Mouse (Mus musculus) mature B cell (primary cell): ENCODE results near the gene Pdha2.

Experiments used
- in situ Hi-C: fragments of 300-500 bp; cut with MboI; formaldehyde crosslinking; loops from 2 replicates; pipeline ENCODE4 v1.14.3; 2019

Gene Pdha2

DNA sequence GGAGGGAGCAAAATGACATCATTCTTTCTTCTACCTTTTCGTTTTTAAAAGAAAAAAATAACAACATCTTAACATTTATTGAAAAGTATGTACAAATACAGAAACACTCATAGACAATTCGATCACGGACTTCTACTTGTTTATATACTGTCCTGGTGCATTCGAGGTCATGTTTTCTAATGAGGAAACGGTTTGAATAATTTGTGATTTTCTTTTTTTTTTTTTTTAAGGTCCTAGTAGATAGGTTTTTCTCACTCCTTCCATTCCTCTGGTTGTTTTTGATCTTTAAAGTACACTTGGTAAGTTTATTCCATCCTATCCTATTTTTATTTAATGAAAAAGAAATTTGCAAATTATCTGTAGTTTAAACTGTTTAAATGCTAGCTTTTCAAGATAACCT lies at the start of gene Pdha2:
TSS of gene Pdha2 (minus strand) at position 101 of the 400 bp plus-strand sequence.
- in situ Hi-C loops: no loop called here

DNA sequence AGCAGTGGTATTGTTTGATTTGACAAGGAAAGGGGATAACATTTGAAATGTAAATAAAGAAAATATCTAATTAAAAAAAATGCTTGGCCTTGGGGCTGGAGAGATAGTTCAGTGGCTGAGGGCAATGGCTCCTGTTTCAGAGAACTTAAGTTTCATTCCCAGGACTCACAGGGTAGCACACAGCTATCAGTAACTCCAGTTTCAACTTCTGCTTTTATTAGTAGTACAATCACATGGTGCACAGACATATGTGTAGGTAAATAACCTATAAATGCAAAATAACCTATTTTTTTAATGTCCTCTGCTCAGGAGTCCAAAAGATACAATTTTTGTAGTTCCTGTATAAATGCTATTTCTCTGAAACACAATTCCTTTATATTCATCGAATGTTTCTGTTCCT lies 48.4 kb upstream of the Pdha2 start:
- in situ Hi-C loops: no loop called here

DNA sequence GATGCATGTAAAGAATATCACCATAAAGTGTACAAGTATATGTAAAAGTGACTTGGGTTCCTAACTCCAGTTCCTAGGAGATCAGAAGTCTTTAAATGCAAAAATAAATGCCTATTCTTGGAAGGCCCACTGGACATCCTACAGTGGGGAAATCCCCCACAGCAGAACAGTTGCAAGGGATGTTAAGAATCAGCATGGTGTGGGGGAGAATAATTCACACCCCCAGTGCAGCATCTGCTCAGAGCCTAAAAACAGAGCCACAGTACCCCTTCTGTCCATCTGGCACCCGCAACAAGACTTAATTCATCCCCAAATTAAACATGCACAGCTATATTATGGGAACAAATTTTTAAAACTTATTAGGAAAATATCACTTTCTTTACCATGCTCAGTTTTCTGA lies 39.3 kb upstream of the Pdha2 start:
- in situ Hi-C loops: no loop called here

DNA sequence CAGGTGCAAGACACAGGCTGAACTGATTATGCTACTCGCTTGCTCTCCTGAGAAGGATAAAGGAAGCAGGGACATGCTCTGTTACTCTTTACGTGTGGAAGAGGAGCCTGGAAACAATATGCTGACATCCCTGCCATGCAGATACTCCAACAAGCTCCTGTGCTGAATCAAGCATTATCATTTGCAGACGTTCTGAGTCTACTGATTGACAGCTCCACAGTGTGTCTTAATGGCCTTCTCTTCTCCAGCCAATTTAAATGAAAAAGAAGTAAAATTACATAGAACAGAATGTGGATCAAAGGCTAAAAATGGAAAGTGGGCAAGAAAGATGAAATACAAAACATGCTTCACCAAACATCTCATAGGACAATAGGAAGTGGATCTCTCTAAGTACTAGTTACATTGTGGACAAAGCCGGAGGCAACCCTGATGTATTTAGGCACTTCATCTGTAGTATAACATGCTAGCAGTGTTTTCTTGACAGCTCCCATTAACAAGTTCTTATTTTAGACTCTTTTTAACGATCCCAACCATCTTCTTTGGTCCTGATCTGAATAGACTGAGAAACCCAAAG lies 32.7 kb upstream of the Pdha2 start:
- in situ Hi-C loops: no loop called here

DNA sequence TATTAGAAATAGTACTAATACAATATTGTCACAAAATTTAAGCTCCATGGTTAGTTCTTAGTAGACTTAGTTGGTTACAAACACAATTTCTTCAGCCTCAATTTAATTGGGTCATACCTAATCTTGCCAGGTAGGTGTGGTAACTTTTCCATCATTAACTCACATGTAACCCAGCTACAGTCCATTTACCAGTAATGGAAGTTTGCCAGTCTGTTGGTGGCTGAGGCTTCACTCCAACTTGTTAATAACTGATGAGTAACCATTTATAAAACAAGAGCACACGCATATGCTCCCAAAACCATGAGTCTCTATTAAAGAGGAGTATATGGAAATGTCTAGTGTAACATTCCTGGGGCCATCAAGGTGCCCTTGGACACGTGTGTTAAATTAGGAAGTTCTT lies 25.9 kb upstream of the Pdha2 start:
- in situ Hi-C loops: no loop called here

DNA sequence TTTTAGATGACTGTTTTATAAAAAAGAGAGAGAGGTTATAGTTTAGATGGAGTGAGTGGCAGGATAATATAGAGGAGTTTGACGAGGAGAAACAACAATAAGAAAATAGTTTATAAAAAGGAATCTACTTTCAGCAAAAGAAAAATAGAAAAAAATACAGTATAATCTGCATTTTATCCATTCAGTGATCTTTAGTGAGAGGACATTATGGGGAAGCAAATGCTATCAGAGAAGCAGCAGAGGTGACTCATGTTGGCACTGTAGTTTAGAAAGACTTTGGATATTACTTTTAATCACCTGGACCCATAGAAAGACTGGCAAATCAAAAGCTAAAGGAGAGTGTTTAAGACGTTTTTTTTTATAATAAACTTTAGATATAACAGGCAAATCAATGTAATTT lies 17.0 kb upstream of the Pdha2 start:
- in situ Hi-C loops: no loop called here

DNA sequence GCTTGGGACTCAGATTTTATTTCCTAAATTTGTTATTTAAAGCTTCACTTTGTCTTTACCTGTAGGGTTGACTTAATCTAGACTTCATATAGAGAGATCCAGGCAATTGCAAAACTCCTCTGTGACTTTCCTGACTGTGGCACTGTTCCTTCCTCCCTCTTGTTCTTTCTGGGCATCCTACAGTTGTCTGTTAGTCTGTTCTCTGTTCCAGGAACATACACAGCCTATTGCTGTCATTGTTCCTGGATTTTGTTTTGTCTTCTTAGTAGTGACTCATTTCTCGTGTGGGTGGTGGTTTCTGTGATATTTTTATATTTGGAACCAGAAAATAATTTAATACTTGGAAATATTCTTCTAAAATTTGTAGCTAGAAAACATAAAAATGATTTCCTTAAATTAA lies 10.2 kb upstream of the Pdha2 start:
- in situ Hi-C loops: no loop called here

DNA sequence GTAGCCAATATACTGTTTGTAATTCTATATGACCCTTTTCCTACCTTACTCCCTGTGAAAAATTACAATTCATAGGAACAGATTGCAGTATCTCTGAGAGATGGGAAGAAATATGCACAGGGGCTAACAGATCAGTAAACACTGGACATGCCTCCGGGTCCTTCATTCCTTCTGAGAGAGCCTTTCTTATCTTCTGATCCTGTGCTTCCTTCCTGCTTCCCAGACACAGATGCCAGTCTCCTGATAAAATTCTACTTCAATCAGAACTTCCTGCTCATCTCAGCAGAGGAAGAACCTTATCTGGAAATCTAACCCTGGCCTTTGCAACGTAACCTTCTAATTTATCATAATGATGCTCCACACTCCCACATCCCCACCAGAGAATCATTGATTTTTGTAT lies 6.4 kb upstream of the Pdha2 start:
- in situ Hi-C loops: no loop called here

DNA sequence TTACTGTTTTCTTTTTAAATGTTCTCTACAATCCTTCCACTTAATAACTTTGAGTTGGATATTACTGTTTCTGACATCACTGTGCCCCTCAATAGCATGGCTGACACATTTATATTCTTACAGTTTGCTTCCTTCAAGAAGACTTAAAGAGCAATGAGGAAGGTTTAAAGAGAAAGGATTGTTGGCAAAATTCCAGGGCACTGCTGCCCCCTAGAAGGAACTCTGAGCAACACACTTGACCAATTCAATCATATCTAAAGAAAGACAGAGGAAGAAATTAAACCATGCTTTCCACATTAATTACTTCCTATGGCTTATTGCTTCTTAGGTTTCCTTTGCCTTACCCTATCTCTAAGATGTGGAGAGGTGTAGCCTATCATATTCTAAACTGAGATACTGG lies 4.8 kb upstream of the Pdha2 start:
- in situ Hi-C loops: no loop called here

DNA sequence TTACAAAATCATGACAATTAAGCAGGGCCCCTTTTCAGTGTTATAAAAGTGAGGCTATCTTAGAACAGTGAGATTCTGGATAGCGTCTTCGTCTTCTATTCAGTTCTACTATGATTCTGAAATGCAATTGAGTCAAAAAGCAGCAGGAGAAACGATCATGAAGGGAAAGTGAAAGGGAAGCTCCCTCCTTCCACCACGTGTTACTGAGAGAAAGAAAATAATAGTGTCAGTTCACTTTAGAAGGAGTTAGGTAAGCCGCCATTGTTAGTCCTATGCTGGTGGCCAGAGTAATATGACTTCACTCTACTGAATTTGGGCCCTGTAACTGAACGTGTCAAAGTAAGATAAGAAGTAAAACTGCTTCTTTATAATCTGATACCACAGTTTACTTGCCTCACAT lies 4.1 kb upstream of the Pdha2 start:
- in situ Hi-C loops: no loop called here

DNA sequence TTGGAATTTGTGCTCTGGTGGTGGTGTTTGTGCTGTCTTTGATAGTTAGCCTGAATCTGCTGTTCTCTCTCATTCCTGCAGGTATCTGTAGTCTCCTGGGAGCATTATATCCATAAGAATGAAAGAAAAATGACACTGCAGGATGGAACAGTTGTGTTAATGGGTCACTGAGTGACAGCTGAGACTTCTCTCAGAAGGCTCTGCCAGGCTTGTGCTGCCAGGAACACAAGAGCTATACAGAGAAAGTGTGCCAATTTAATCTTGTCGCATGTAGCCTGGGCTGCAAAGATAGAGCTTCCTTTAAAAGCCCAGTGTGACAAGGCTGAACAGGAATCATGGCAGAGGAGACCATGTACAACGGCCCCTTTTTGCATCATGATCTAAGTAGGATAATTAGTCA lies 2.6 kb upstream of the Pdha2 start:
- in situ Hi-C loops: no loop called here

DNA sequence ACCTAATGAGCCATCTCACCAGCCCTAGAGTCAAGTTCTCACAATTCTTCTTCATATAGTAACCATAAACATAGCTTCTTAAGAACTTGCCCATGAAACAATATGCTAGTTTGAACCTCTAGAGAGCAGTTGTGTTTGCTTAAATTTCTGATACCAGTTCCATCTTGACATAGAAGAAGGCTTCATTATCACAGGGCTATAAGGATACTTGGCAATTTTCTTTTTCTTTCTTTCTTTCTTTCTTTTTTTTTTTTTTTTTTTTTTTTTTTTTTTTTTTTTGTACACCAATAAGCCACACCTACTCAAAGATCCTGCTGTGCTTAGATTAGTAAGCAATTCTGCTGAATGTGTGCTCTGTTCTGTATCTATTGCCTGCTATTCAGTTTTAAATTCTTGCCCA lies 2.0 kb upstream of the Pdha2 start:
- in situ Hi-C loops: no loop called here

DNA sequence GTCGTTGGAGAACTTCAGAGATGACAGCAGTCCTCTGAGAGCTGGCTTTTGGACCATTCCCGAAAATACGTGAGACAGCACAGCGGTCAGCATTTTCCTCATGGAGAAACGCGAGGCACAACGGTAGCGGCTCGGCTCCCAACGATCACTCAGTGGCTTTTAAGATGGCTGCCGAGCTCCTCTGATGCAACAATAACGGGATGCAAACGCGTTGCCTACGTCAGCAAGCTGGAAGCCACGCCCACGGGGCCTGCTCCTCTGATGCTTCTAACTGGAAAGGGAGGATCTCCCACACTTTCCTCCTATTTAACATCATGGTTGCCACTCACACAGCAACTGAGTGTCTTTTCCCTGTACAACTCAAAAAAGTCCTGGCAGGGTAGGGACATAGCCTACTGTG lies 511 bp downstream of the Pdha2 start:
- in situ Hi-C loops: no loop called here

DNA sequence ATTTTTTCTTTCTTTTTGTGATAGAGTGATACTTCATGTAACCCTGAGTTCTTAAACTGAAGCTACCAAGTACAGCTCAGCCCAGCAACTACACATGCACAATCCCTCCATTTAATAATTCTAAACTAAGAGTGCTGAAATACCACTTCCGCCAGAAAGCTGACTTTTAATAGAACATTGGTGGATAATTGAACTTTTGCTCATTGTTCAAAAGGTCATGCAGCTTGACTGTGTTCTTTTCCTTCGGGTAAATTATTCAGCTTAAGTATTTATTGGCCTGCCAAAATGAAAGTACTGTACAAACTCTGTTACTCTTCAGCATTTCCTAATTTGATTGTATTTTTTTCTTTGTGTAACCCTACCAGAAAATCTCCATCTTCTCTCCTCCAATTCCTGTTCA lies 10.4 kb downstream of the Pdha2 start:
- in situ Hi-C loops: no loop called here

DNA sequence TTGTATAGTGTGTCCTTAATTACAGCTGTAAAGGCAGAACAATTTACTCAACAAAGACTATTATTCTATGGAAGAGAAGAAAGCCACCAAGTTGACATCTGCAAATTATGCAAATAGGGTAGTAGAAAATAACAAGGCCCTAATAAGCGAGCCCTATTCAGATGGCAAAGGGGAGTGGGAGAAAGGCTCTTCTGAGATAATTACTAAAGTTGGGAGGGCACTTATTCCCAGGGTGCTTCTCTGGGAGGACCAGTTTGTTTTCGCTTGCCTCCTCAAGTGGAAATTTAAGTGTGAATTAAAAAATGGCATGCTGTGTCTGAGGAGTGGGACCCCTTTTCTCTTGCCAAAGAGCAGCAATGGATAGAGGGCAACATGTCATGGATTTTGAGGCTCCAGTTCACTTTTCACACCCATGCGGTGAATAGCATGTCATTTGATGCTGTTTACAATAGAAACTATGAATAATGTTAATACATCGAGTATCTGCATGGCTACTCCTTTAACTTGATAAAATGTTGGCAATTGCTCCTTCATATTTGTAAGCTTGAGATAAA lies 14.8 kb downstream of the Pdha2 start:
- in situ Hi-C loops: no loop called here

DNA sequence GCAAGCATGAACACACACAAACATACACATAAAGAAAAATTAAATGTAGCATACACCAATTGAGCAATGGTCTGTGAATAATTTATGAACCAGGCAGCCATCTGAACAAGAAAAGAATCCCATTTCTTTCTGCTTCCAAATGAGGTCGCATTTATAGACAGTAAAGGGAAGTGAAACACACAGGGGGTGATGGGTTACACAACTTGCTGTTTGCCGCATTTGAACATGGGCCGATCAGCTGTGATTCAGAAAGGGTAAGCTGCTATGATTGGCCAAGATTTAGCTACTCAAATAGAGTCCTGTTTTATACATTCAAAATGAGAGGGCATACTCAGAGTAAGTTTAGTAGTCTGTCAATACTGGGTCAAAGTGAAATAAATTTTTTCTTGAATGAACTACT lies 20.5 kb downstream of the Pdha2 start:
- in situ Hi-C loops: no loop called here

DNA sequence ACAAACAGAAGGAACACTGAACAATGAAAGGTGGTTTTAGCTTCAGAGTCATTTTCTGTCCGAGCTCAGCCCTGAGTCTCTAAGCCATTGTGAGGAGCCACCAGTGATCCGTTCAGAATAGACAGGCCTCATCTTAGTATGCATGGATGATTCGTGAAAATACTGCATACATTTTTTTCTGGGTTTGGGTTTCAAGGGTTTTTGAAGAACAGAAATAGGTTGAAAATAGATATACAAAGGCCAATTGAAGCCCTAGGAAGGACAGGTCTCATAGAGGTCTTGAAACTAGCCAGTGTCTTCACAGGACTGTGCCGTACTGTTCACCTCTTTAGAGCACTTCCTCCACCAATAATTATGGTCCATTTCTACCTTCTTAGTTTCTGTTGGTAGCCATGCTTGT lies 21.7 kb downstream of the Pdha2 start:
- in situ Hi-C loops: no loop called here

DNA sequence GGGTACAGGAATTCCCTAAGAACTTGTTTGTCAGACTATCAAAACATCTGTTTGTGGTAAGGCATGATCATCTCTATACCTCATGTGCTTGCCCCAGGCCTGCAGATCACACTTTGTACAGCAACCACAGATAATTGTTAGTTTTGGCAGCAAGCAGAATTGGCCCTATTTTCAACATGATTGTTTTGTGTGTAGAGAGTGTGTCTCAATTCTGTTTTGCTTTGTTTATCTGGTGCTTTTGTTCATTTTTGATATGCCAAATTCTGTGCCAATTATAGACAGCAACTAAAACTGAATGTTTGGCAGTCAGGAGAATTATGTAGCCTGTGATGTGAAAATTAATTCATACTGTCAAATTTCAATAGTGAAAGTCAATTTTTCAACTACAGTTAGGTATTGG lies 51.2 kb downstream of the Pdha2 start:
- in situ Hi-C loops: no loop called here
